Mouse (Mus musculus) brain, embryonic 18.5 days (tissue): Measurements from ENCODE around the gene Arhgap1.

Source experiments
- DNase-seq: peaks from one replicate; pipeline ENCODE4 v3.0.0-alpha.2; 2012; ENCODE audit warnings: low read depth, low spot score

Arhgap1 gene

GRCm38 (mm10) chr2:91696225-91696590, 46.5 kb downstream of the Arhgap1 start:
- DNase-seq: no peak

- no peak for DNase-seq
Observed at GRCm38 (mm10) chr2:91699225-91699624, 49.6 kb downstream of the Arhgap1 start.

- DNase-seq: no peak
Observed at GRCm38 (mm10) chr2:91701366-91701765, 51.7 kb downstream of the Arhgap1 start.

- DNase-seq: no peak
Observed at GRCm38 (mm10) chr2:91705736-91706135, 56.1 kb downstream of the Arhgap1 start.

- no peak for DNase-seq
Observed at GRCm38 (mm10) chr2:91706456-91706855, 56.8 kb downstream of the Arhgap1 start.

GRCm38 (mm10) chr2:91708361-91708760, 58.7 kb downstream of the Arhgap1 start:
- no peak for DNase-seq

GRCm38 (mm10) chr2:91710272-91711234, 60.9 kb downstream of the Arhgap1 start, which contains the start of the genes Atg13 and Harbi1:
Gene Atg13, minus strand, starts transcription at chr2:91710576.
Gene Harbi1, plus strand, starts transcription at chr2:91710852.
- peak; percentile 80 for DNase-seq

GRCm38 (mm10) chr2:91711256-91711925, 61.7 kb downstream of the Arhgap1 start:
- DNase-seq: no peak

- no peak for DNase-seq
Observed at GRCm38 (mm10) chr2:91714921-91715320, 65.3 kb downstream of the Arhgap1 start.

GRCm38 (mm10) chr2:91718276-91718675, 68.6 kb downstream of the Arhgap1 start:
- DNase-seq: no peak
